ENCODE assay signal across 10 mouse cellular contexts in genomic region chr7:45037720-45038361, GRCm38 (mm10). TPM values are rescaled to one million over a fixed set of nuclear protein-coding genes. Genes with fewer than 3 reads are reported as not detected.
DNase-seq lines count a peak whose midpoint lies in the region; ATAC-seq and TF ChIP-seq lines count a peak whose summit lies in the region.
"Had no signal": no experiment of that assay in that cellular context is flagged by ENCODE, and none has a peak within 500 bp of the region (broad histone marks: within the 10 kb centered on the region; RNA-seq: fewer than 3 reads in every experiment).

No protein-coding gene starts in this region.

- H3K9ac ChIP-seq in heart, embryonic 16.5 days (ENCODE audit: low read length), result no peak overlapping the region
- no peak overlapping the region for H3K9ac ChIP-seq in heart, embryonic 11.5 days (ENCODE audit: low read depth, low read length)
- H3K9ac ChIP-seq in liver, postnatal 0 days (replicated peaks), result no peak overlapping the region
- H3K9ac ChIP-seq: embryonic facial prominence, embryonic 12.5 days; lung, embryonic 15.5 days had no signal

- TF ChIP-seq CTCF in liver, postnatal 0 days (IDR thresholded peaks at IDR 0.05; ENCODE audit: low read depth), result peak; percentile 89

- 71% methylated on average over 7 of the region's 7 CpGs for WGBS in heart, embryonic 16.5 days
- 71% methylated on average over 7 of the region's 7 CpGs for WGBS in heart, embryonic 11.5 days (ENCODE audit: insufficient replicate concordance)
- WGBS in liver, postnatal 0 days (ENCODE audit: insufficient replicate concordance), result 57% methylated on average over 7 of the region's 7 CpGs

- H3K27me3 ChIP-seq in heart, embryonic 16.5 days (ENCODE audit: control insufficient read depth, insufficient read depth, low read length), result no peaks in the 10 kb centered on the region
- no peaks in the 10 kb centered on the region for H3K27me3 ChIP-seq in heart, embryonic 11.5 days (ENCODE audit: control insufficient read depth, insufficient read depth, low read length)
- no peaks in the 10 kb centered on the region for H3K27me3 ChIP-seq in liver, postnatal 0 days (ENCODE audit: insufficient read depth, low read length)
- H3K27me3 ChIP-seq: embryonic facial prominence, embryonic 12.5 days; lung, embryonic 15.5 days had no signal

- DNase-seq in B cell, adult 2 months, result peak; percentile 81 to 83
- peak; percentile 68 for DNase-seq in adrenal gland, adult 2 months
- DNase-seq in gastrocnemius, postnatal 10 days, result peak; percentile 65
- peak; percentile 79 for DNase-seq in liver, postnatal 0 days
- DNase-seq in spleen, postnatal 10 days (ENCODE audit: low spot score in 2 of 2), result peak; percentile 63 to 85
- DNase-seq in ovary, adult 18-20 months (ENCODE audit: low spot score), result no peak

- peaks cover 74% of the 10 kb centered on the region for H3K36me3 ChIP-seq in heart, embryonic 16.5 days (ENCODE audit: control insufficient read depth, insufficient read depth)
- H3K36me3 ChIP-seq in heart, embryonic 11.5 days (ENCODE audit: control insufficient read depth, insufficient read depth, low read length), result peaks cover 80% of the 10 kb centered on the region
- peaks cover 67% of the 10 kb centered on the region for H3K36me3 ChIP-seq in liver, postnatal 0 days (replicated peaks; ENCODE audit: insufficient read depth, low read length)

- no peak overlapping the region for H3K4me3 ChIP-seq in heart, embryonic 16.5 days (ENCODE audit: low read length)
- no peak overlapping the region for H3K4me3 ChIP-seq in heart, embryonic 11.5 days (ENCODE audit: low read depth, low read length)
- H3K4me3 ChIP-seq in liver, postnatal 0 days (ENCODE audit: low read depth, low read length), result no peak overlapping the region
- H3K4me3 ChIP-seq: embryonic facial prominence, embryonic 12.5 days; lung, embryonic 15.5 days had no signal

- TF ChIP-seq EP300 in liver, postnatal 0 days (IDR thresholded peaks at IDR 0.05; ENCODE audit: low read depth), result no peak

- H3K4me2 ChIP-seq in heart, embryonic 16.5 days (ENCODE audit: low read depth, low read length), result no peak overlapping the region
- H3K4me2 ChIP-seq in heart, embryonic 11.5 days, result no peak overlapping the region
- no peak overlapping the region for H3K4me2 ChIP-seq in liver, postnatal 0 days (ENCODE audit: low read depth, low read length)
- H3K4me2 ChIP-seq: embryonic facial prominence, embryonic 12.5 days; lung, embryonic 15.5 days had no signal

- 0 out of 2 replicates have a peak, but pooled peaks have one; percentile 38 for ATAC-seq in heart, embryonic 16.5 days (replicated peaks; ENCODE audit: extremely low read depth, insufficient read depth, low FRiP score)
- no peak for ATAC-seq in heart, embryonic 11.5 days (replicated peaks; ENCODE audit: insufficient number of reproducible peaks, low FRiP score, low TSS enrichment)
- ATAC-seq in liver, postnatal 0 days, result peak; percentile 81

- H3K27ac ChIP-seq in heart, embryonic 16.5 days (ENCODE audit: low read length), result no peak overlapping the region
- H3K27ac ChIP-seq in heart, embryonic 11.5 days (ENCODE audit: low read depth, low read length), result no peak overlapping the region
- no peak overlapping the region for H3K27ac ChIP-seq in liver, postnatal 0 days (ENCODE audit: low read depth)
- H3K27ac ChIP-seq: embryonic facial prominence, embryonic 12.5 days; lung, embryonic 15.5 days had no signal

- H3K9me3 ChIP-seq in heart, embryonic 16.5 days (replicated peaks; ENCODE audit: control insufficient read depth, low read length), result no peaks in the 10 kb centered on the region
- no peaks in the 10 kb centered on the region for H3K9me3 ChIP-seq in heart, embryonic 11.5 days (replicated peaks; ENCODE audit: control insufficient read depth, low read length)
- H3K9me3 ChIP-seq in liver, postnatal 0 days (ENCODE audit: low read length), result no peaks in the 10 kb centered on the region
- H3K9me3 ChIP-seq: embryonic facial prominence, embryonic 12.5 days; lung, embryonic 15.5 days had no signal

- H3K4me1 ChIP-seq in heart, embryonic 16.5 days (ENCODE audit: control insufficient read depth, insufficient read depth, low read length), result no peaks in the 10 kb centered on the region
- no peaks in the 10 kb centered on the region for H3K4me1 ChIP-seq in heart, embryonic 11.5 days (ENCODE audit: control insufficient read depth, insufficient read depth, low read length)
- no peaks in the 10 kb centered on the region for H3K4me1 ChIP-seq in liver, postnatal 0 days (ENCODE audit: insufficient read depth)
- H3K4me1 ChIP-seq: embryonic facial prominence, embryonic 12.5 days; lung, embryonic 15.5 days had no signal

RNA-seq across cellular contexts. Expression of gene Prr12, which starts 14.8 kb away (rescaled TPM):
- polyA plus RNA-seq in heart, embryonic 16.5 days (2015; fragmentation: Nextera tagmentation; extraction: Ambion mirVana), result 5.6 and 7.3 TPM in 2 replicates
- polyA plus RNA-seq in heart, embryonic 11.5 days (2014; fragmentation: Nextera tagmentation; extraction: Ambion mirVana), result 7.9 and 12.1 TPM in 2 replicates
- 10 to 100 TPM; 40.2 to 49.7 TPM for total RNA-seq in adrenal gland, adult 2 months (2021)
- 17.7 and 21.3 TPM in 2 replicates for polyA plus RNA-seq in adrenal gland, adult 2 months (2012; rRNA removed)
- 10 to 100 TPM; 36.0 to 43.1 TPM for total RNA-seq in gastrocnemius, postnatal 10 days (2021)
- polyA plus RNA-seq in liver, postnatal 0 days (2015; fragmentation: Nextera tagmentation; extraction: Ambion mirVana), result 1.6 and 1.7 TPM in 2 replicates

RNA-seq across cellular contexts. Expression of gene Rras, which starts 20.1 kb away (rescaled TPM):
- 74.8 and 85.0 TPM in 2 replicates for polyA plus RNA-seq in heart, embryonic 16.5 days (2015; fragmentation: Nextera tagmentation; extraction: Ambion mirVana)
- 74.4 and 76.1 TPM in 2 replicates for polyA plus RNA-seq in heart, embryonic 11.5 days (2014; fragmentation: Nextera tagmentation; extraction: Ambion mirVana)
- 100 to 1,000 TPM in 1 of 2 experiments, 10 to 100 TPM in 1; 93.7 to 118 TPM for total RNA-seq in adrenal gland, adult 2 months (2021)
- polyA plus RNA-seq in adrenal gland, adult 2 months (2012; rRNA removed), result 161 and 176 TPM in 2 replicates
- total RNA-seq in gastrocnemius, postnatal 10 days (2021), result 10 to 100 TPM; 75.5 to 80.6 TPM
- polyA plus RNA-seq in liver, postnatal 0 days (2015; fragmentation: Nextera tagmentation; extraction: Ambion mirVana), result 25.4 and 31.4 TPM in 2 replicates

RNA-seq across cellular contexts. Expression of gene Scaf1, which starts 21.7 kb away (rescaled TPM):
- polyA plus RNA-seq in heart, embryonic 16.5 days (2015; fragmentation: Nextera tagmentation; extraction: Ambion mirVana), result 22.7 and 26.4 TPM in 2 replicates
- polyA plus RNA-seq in heart, embryonic 11.5 days (2014; fragmentation: Nextera tagmentation; extraction: Ambion mirVana), result 37.9 and 42.5 TPM in 2 replicates
- 10 to 100 TPM; 72.0 to 83.7 TPM for total RNA-seq in adrenal gland, adult 2 months (2021)
- polyA plus RNA-seq in adrenal gland, adult 2 months (2012; rRNA removed), result 117 and 121 TPM in 2 replicates
- total RNA-seq in gastrocnemius, postnatal 10 days (2021), result 10 to 100 TPM; 47.7 to 55.8 TPM
- polyA plus RNA-seq in liver, postnatal 0 days (2015; fragmentation: Nextera tagmentation; extraction: Ambion mirVana), result 7.5 and 8.1 TPM in 2 replicates

RNA-seq across cellular contexts. Expression of gene Nosip, which starts 24.4 kb away (rescaled TPM):
- polyA plus RNA-seq in heart, embryonic 16.5 days (2015; fragmentation: Nextera tagmentation; extraction: Ambion mirVana), result 53.8 and 55.9 TPM in 2 replicates
- 54.2 and 58.9 TPM in 2 replicates for polyA plus RNA-seq in heart, embryonic 11.5 days (2014; fragmentation: Nextera tagmentation; extraction: Ambion mirVana)
- total RNA-seq in adrenal gland, adult 2 months (2021), result 10 to 100 TPM; 40.2 to 58.1 TPM
- 89.9 and 97.9 TPM in 2 replicates for polyA plus RNA-seq in adrenal gland, adult 2 months (2012; rRNA removed)
- 10 to 100 TPM; 35.9 to 40.5 TPM for total RNA-seq in gastrocnemius, postnatal 10 days (2021)
- polyA plus RNA-seq in liver, postnatal 0 days (2015; fragmentation: Nextera tagmentation; extraction: Ambion mirVana), result 22.2 and 22.6 TPM in 2 replicates

RNA-seq across cellular contexts. Expression of gene Prrg2, which starts 24.6 kb away (rescaled TPM):
- polyA plus RNA-seq in heart, embryonic 16.5 days (2015; fragmentation: Nextera tagmentation; extraction: Ambion mirVana), result 12.9 and 16.6 TPM in 2 replicates
- polyA plus RNA-seq in heart, embryonic 11.5 days (2014; fragmentation: Nextera tagmentation; extraction: Ambion mirVana), result 11.7 and 13.3 TPM in 2 replicates
- 10 to 100 TPM; 20.9 to 21.9 TPM for total RNA-seq in adrenal gland, adult 2 months (2021)
- 70.3 and 85.2 TPM in 2 replicates for polyA plus RNA-seq in adrenal gland, adult 2 months (2012; rRNA removed)
- total RNA-seq in gastrocnemius, postnatal 10 days (2021), result 10 to 100 TPM in 1 of 2 experiments, 1 to 10 TPM in 1; 8.5 to 10.7 TPM
- 19.7 and 20.4 TPM in 2 replicates for polyA plus RNA-seq in liver, postnatal 0 days (2015; fragmentation: Nextera tagmentation; extraction: Ambion mirVana)
